Mouse (Mus musculus): ENCODE data around the gene Ubp1. TPM values are rescaled to one million over a fixed set of nuclear protein-coding genes. Genes with fewer than 3 reads are reported as not detected.

Ubp1 gene
- total and polyA plus RNA-seq, 2 experiments from 2014 or later, result 17.8 to 92.5 TPM

- Histone ChIP-seq H3K4me3 (ENCODE audit: low read depth, low read length) (no peak overlapping the region), H3K27ac (ENCODE audit: low read depth, low read length) (no peak overlapping the region), H3K4me2 (ENCODE audit: low read depth) (no peak overlapping the region), H3K27me3 (ENCODE audit: insufficient read depth, low read length) (no peaks in the 10 kb centered on the region), H3K9ac (no peak overlapping the region), H3K36me3 (ENCODE audit: insufficient read depth) (peaks cover 5% of the 10 kb centered on the region), H3K9me3 (ENCODE audit: low read length) (no peaks in the 10 kb centered on the region), H3K4me1 (ENCODE audit: insufficient read depth) (0 out of 2 replicates have a peak, but pooled peaks cover 3% of the 10 kb centered on the region)
- DNase-seq (no peak), ATAC-seq (no peak)
- 93% methylated on average over 3 of the region's 3 CpGs for WGBS
- TF ChIP-seq CTCF (IDR thresholded peaks at IDR 0.05; ENCODE audit: low read depth), result no peak
These were observed 10.5 kb downstream of the Ubp1 start for GRCm38 (mm10) chr9:113941103-113941805.

DNA sequence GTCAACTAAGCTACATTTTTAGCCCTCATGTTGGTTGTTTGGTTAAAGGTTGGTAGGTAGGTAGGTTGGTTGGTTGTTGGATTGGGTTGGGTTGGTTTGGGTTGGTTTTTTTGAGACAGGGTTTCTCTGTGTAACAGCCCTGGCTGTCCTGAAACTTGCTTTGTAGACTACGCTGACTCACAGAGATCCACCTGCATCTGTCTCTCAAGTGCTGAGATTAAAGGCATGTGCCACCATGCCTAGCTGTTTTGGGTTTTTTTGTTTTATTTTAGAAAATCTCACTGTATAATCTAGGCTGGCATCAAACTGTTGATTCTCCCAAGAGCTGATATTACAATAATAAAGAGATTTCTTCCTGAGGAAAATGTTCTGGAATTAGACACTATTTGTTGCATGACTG is 12.6 kb downstream of the Ubp1 start:
- 94% methylated on average over 1 of the region's 1 CpGs for WGBS
- H3K4me2 ChIP-seq (ENCODE audit: low read depth), result no peak overlapping the region
- no peaks in the 10 kb centered on the region for H3K27me3 ChIP-seq (ENCODE audit: insufficient read depth, low read length)
- ATAC-seq (no peak), DNase-seq (no peak)
- no peak overlapping the region for H3K4me3 ChIP-seq (ENCODE audit: low read depth, low read length)
- H3K9ac ChIP-seq, result no peak overlapping the region
- TF ChIP-seq CTCF (IDR thresholded peaks at IDR 0.05; ENCODE audit: low read depth), result no peak
- 0 out of 2 replicates have a peak, but pooled peaks cover 3% of the 10 kb centered on the region for H3K4me1 ChIP-seq (ENCODE audit: insufficient read depth)
- H3K27ac ChIP-seq (ENCODE audit: low read depth, low read length), result no peak overlapping the region
- peaks cover 18% of the 10 kb centered on the region for H3K36me3 ChIP-seq (ENCODE audit: insufficient read depth)
- H3K9me3 ChIP-seq (ENCODE audit: low read length), result no peaks in the 10 kb centered on the region

DNA sequence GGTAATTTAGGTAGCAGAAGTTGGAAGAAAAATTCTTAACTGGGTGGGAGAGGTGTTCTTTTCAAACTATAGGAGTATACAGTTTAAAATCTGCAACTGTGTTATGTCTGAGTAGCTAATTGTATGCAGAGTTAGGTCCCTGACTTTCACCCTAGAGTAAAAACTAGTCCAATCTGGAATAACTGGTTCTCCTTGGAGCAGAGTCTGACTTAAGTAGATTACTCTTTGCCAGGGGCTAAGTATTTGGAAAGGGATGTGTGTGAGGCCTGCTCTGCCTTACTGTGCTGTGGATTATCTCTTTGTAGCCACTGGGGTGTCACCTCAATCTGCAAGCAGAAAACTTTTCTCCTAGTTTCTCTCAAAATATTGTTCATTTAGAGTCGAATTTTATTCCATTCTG is 16.5 kb downstream of the Ubp1 start:
- H3K4me3 ChIP-seq (ENCODE audit: low read depth, low read length), result no peak overlapping the region
- no peak for DNase-seq
- no peak for TF ChIP-seq CTCF (IDR thresholded peaks at IDR 0.05; ENCODE audit: low read depth)
- no peak overlapping the region for H3K9ac ChIP-seq
- no peaks in the 10 kb centered on the region for H3K4me1 ChIP-seq (ENCODE audit: insufficient read depth)
- H3K9me3 ChIP-seq (ENCODE audit: low read length), result no peaks in the 10 kb centered on the region
- no peak overlapping the region for H3K27ac ChIP-seq (ENCODE audit: low read depth, low read length)
- ATAC-seq, result no peak
- H3K27me3 ChIP-seq (ENCODE audit: insufficient read depth, low read length), result no peaks in the 10 kb centered on the region
- no peak overlapping the region for H3K4me2 ChIP-seq (ENCODE audit: low read depth)
- 91% methylated on average over 1 of the region's 1 CpGs for WGBS
- peaks cover 20% of the 10 kb centered on the region for H3K36me3 ChIP-seq (ENCODE audit: insufficient read depth)

DNA sequence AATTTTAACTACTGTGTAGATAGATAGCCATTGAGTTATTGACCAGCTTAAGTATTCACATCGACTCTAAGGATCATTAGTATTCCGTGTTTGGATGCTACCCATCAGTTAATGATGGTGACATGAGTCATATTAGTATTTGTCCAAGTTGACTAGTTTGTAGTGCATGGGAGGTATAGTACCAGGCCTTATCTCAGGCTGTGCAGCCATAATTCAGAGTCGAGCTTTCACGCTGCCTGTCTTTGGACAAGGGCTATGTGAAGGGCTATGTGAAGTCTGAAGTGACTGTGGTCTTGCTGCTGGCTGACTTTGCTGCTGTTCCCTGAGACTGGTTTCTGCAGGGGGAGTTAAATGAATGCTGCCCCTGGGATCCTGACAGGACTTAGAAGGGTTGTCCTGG is 27.0 kb downstream of the Ubp1 start:
- H3K9ac ChIP-seq, result no peak overlapping the region
- WGBS, result 97% methylated on average over 4 of the region's 4 CpGs
- no peaks in the 10 kb centered on the region for H3K9me3 ChIP-seq (ENCODE audit: low read length)
- no peak for TF ChIP-seq CTCF (IDR thresholded peaks at IDR 0.05; ENCODE audit: low read depth)
- no peak overlapping the region for H3K4me2 ChIP-seq (ENCODE audit: low read depth)
- H3K4me3 ChIP-seq (ENCODE audit: low read depth, low read length), result no peak overlapping the region
- H3K4me1 ChIP-seq (ENCODE audit: insufficient read depth), result no peaks in the 10 kb centered on the region
- H3K36me3 ChIP-seq (ENCODE audit: insufficient read depth), result peaks cover 26% of the 10 kb centered on the region
- no peaks in the 10 kb centered on the region for H3K27me3 ChIP-seq (ENCODE audit: insufficient read depth, low read length)
- ATAC-seq, result no peak
- H3K27ac ChIP-seq (ENCODE audit: low read depth, low read length), result no peak overlapping the region
- DNase-seq, result no peak

- H3K9ac ChIP-seq, result no peak overlapping the region
- no peaks in the 10 kb centered on the region for H3K27me3 ChIP-seq (ENCODE audit: insufficient read depth, low read length)
- peaks cover 62% of the 10 kb centered on the region for H3K36me3 ChIP-seq (ENCODE audit: insufficient read depth)
- ATAC-seq, result no peak
- H3K27ac ChIP-seq (ENCODE audit: low read depth, low read length), result no peak overlapping the region
- no peak overlapping the region for H3K4me2 ChIP-seq (ENCODE audit: low read depth)
- TF ChIP-seq CTCF (IDR thresholded peaks at IDR 0.05; ENCODE audit: low read depth), result no peak
- H3K4me1 ChIP-seq (ENCODE audit: insufficient read depth), result no peaks in the 10 kb centered on the region
- H3K4me3 ChIP-seq (ENCODE audit: low read depth, low read length), result no peak overlapping the region
- no peaks in the 10 kb centered on the region for H3K9me3 ChIP-seq (ENCODE audit: low read length)
- no peak for DNase-seq
These were observed 33.0 kb downstream of the Ubp1 start for GRCm38 (mm10) chr9:113963718-113964117.

- Histone ChIP-seq H3K4me1 (ENCODE audit: insufficient read depth) (no peaks in the 10 kb centered on the region), H3K27ac (ENCODE audit: low read depth, low read length) (no peak overlapping the region), H3K4me2 (ENCODE audit: low read depth) (no peak overlapping the region), H3K36me3 (ENCODE audit: insufficient read depth) (peaks cover 62% of the 10 kb centered on the region), H3K9me3 (ENCODE audit: low read length) (no peaks in the 10 kb centered on the region), H3K4me3 (ENCODE audit: low read depth, low read length) (no peak overlapping the region), H3K27me3 (ENCODE audit: insufficient read depth, low read length) (no peaks in the 10 kb centered on the region), H3K9ac (no peak overlapping the region)
- 90% methylated on average over 8 of the region's 8 CpGs for WGBS
- ATAC-seq, result no peak
- TF ChIP-seq CTCF (IDR thresholded peaks at IDR 0.05; ENCODE audit: low read depth), result no peak
- DNase-seq, result no peak
These were observed 33.7 kb downstream of the Ubp1 start for GRCm38 (mm10) chr9:113964415-113964814.

GRCm38 (mm10) chr9:113966838-113967237 is 36.1 kb downstream of the Ubp1 start:
- peaks cover 82% of the 10 kb centered on the region for H3K36me3 ChIP-seq (ENCODE audit: insufficient read depth)
- H3K4me3 ChIP-seq (ENCODE audit: low read depth, low read length), result no peak overlapping the region
- ATAC-seq (no peak), DNase-seq (no peak)
- H3K9ac ChIP-seq, result no peak overlapping the region
- TF ChIP-seq CTCF (IDR thresholded peaks at IDR 0.05; ENCODE audit: low read depth), result no peak
- no peaks in the 10 kb centered on the region for H3K9me3 ChIP-seq (ENCODE audit: low read length)
- H3K27ac ChIP-seq (ENCODE audit: low read depth, low read length), result no peak overlapping the region
- no peaks in the 10 kb centered on the region for H3K4me1 ChIP-seq (ENCODE audit: insufficient read depth)
- 94% methylated on average over 4 of the region's 4 CpGs for WGBS
- H3K4me2 ChIP-seq (ENCODE audit: low read depth), result no peak overlapping the region
- no peaks in the 10 kb centered on the region for H3K27me3 ChIP-seq (ENCODE audit: insufficient read depth, low read length)

Measured in forebrain, postnatal 0 days (tissue).